Mouse (Mus musculus) E14TG2a.4 (cell line): Measurements from ENCODE around the gene Trip10.

Experiments used
- H3K27me3 ChIP-seq: 2 replicates; pipeline ENCODE4 v1.6.1; 2014; ENCODE audit warnings: low read length, control low read depth; ENCODE audit not compliant: insufficient read depth
- H3K36me3 ChIP-seq: 2 replicates; pipeline ENCODE4 v1.6.1; 2014; ENCODE audit warnings: low read length, control low read depth; ENCODE audit not compliant: insufficient read depth
- H3K4me1 ChIP-seq: replicated peaks from 2 replicates; pipeline ENCODE4 v1.6.1; 2014; ENCODE audit warnings: low read depth, low read length, control low read depth
- H3K4me3 ChIP-seq: replicated peaks from 2 replicates; pipeline ENCODE4 v1.5.1; 2014; ENCODE audit warnings: mild to moderate bottlenecking, low read length
- H3K9me3 ChIP-seq: 2 replicates; pipeline ENCODE4 v1.6.1; 2014; ENCODE audit warnings: low read length, control low read depth
- CTCF ChIP-seq: conservative IDR thresholded peaks from 2 replicates; pipeline ENCODE4 v1.5.1; 2014; ENCODE audit warnings: low read length
- NANOG ChIP-seq: IDR thresholded peaks from 2 replicates; pipeline ENCODE4 v1.6.1; 2014; ENCODE audit warnings: borderline replicate concordance, low read length, mixed read lengths
- POU5F1 ChIP-seq: IDR thresholded peaks from 2 replicates; pipeline ENCODE4 v1.6.1; 2014; ENCODE audit warnings: low read length, borderline replicate concordance

The Trip10 gene

DNA sequence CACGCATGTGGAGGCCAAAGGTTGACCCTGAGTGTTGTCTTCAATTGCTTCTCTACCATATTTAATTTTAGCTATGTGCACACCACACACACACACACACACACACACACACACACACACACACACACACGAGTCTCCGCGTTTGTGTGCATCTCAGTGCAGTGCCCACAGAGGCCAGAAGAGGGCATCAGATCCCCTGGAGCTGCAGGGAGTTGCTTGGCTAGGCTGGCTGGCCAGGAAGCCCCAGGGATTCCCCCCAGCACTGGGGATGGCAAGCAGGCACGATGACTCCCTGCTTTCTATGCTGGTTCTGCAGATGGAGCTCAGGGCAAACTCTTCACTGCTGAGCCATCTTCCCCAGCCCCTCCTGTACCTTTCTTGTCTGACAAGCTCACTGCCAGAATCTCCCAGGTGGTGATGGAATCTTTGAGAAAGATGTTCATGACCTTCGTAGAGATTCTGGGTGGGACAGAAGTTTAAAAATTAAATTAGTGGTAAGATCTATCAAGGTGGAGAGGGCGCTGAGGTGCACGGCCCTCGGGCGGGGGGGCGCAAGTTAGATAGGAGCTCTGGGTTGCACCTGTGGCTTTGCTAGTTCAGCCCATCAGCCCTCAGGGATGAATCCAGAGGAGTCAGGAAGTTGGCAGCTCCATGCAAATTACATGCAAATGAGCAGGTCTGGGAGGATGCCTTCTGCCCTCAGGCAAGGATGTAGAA lies 29.9 kb upstream of the Trip10 start:
- H3K36me3 ChIP-seq = no peaks in the 10 kb centered on the region
- H3K4me1 ChIP-seq = peaks cover 20% of the 10 kb centered on the region
- H3K9me3 ChIP-seq = peaks cover 18% of the 10 kb centered on the region
- peaks cover 36% of the 10 kb centered on the region for H3K27me3 ChIP-seq
- TF ChIP-seq CTCF = peak; percentile 47
- TF ChIP-seq POU5F1 = no peak
- no peak for TF ChIP-seq NANOG
- H3K4me3 ChIP-seq = 0 out of 2 replicates have a peak overlapping the region, but pooled peaks have one; percentile 14

DNA sequence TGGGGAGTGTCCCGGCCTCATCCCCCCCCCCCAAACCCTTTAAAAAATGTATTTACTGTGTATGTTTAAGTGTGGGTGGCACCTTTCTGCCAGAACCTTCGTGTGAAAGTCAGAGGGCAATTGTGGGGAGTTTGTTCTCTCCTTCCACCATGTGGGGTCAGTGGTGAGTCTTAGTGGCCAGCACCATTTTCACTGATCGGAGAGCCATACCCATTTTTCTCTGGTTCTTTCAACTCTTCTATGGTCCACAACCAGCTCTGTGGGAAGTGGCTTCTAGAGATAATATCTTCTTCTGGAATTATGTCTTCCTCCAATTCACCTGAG lies 29.4 kb upstream of the Trip10 start:
- Histone ChIP-seq H3K9me3 (peaks cover 18% of the 10 kb centered on the region), H3K27me3 (peaks cover 37% of the 10 kb centered on the region), H3K4me1 (peaks cover 22% of the 10 kb centered on the region), H3K4me3 (no peak overlapping the region), H3K36me3 (no peaks in the 10 kb centered on the region)
- TF ChIP-seq POU5F1 = no peak
- peak; percentile 12; the same call in 1 of the 2 replicates for TF ChIP-seq CTCF

DNA sequence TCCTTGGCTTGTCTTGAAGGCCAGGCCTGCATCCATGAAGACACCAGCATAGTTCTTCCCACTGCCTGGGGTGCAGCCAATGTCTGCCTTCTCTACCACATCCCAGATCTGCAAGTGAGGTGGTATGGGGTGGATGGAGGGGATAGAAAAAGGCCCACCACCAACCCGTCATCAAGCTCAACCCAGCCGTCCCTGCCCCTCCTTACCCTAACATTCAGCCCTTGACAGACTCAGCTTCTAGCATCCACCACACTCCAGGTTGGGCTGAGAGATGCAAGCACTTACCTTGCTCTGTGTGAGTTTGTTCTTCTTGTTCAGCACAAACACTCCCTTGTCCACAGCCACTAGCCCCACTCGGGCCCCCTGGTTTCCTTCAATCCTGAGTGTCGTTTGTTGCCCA lies 27.3 kb upstream of the Trip10 start:
- Histone ChIP-seq H3K4me1 (peaks cover 16% of the 10 kb centered on the region), H3K27me3 (peaks cover 43% of the 10 kb centered on the region), H3K9me3 (peaks cover 18% of the 10 kb centered on the region), H3K4me3 (no peak overlapping the region), H3K36me3 (no peaks in the 10 kb centered on the region)
- TF ChIP-seq NANOG (no peak), POU5F1 (no peak), CTCF (no peak)

DNA sequence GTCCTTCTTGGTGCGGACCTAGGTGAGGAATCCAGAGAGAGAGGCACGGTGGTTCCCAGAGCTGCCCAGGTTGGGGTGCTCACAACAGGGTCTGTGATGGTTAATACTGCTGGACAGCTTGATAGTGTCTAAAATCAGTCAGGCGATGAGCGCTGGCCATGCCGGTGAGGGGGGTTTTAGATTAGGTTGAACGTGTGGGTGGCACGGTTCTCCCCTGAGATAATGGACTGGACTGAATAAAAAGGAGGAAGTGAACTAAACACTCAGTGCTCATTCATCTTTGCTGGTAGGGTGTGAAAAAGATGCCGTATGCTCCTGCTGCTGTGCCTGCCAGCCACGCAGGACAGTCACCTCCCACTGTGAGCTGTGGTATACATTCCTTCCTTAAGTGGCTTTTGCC lies 25.9 kb upstream of the Trip10 start:
- Histone ChIP-seq H3K27me3 (peaks cover 52% of the 10 kb centered on the region), H3K4me3 (no peak overlapping the region), H3K4me1 (peaks cover 16% of the 10 kb centered on the region), H3K36me3 (no peaks in the 10 kb centered on the region), H3K9me3 (peaks cover 18% of the 10 kb centered on the region)
- no peak for TF ChIP-seq POU5F1
- TF ChIP-seq NANOG = no peak
- no peak for TF ChIP-seq CTCF

DNA sequence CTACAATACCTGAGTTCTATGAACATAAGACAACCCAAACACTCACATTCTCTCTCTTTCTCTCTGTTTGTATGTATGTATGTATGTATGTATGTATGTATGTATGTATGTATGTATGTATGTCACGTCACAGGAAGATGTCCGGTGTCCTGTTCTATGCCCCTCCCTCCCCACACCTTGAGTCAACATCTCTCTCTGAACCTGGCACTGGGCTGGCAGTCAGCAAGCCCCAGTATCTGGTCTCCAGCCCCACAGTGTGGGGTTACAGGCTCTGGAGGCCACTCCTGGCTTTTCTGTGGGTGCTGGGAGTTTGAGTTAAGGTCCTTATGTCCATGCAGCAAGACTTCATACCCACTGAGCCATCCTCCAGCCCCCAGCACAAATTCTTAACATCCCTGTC lies 21.8 kb upstream of the Trip10 start:
- TF ChIP-seq CTCF = no peak
- H3K36me3 ChIP-seq = no peaks in the 10 kb centered on the region
- H3K4me3 ChIP-seq = no peak overlapping the region
- H3K9me3 ChIP-seq = no peaks in the 10 kb centered on the region
- H3K4me1 ChIP-seq = peaks cover 6% of the 10 kb centered on the region
- H3K27me3 ChIP-seq = peaks cover 53% of the 10 kb centered on the region

DNA sequence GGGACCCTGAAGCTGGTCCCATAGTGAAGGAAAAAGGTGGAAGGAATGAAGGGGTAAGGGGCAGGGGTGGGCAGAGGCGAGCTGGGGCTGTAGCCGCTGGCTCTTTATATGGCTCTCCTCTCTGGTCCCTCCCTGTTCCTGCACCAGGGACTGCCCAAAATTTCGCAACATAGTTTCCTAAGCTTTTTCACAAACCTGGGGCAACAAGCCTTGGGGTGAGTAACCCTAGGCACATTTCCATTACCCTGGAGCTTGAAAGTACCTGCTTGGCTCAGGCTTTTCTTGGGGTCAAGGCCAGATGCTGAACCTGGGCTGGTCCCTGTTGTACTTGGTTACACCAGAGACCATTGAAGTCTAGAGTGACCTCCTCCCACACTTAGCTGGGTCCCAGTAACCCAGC lies 21.2 kb upstream of the Trip10 start, which contains the start of gene C3:
C3 (minus strand) TSS at position 123 of the 400 bp plus-strand sequence.
- peaks cover 49% of the 10 kb centered on the region for H3K27me3 ChIP-seq
- H3K4me3 ChIP-seq = no peak within 1 kb of the TSS
- no peaks in the 10 kb centered on the region for H3K36me3 ChIP-seq
- TF ChIP-seq POU5F1 (no peak), NANOG (no peak), CTCF (no peak)
- H3K9me3 ChIP-seq = no peaks in the 10 kb centered on the region
- H3K4me1 ChIP-seq = peaks cover 9% of the 10 kb centered on the region

DNA sequence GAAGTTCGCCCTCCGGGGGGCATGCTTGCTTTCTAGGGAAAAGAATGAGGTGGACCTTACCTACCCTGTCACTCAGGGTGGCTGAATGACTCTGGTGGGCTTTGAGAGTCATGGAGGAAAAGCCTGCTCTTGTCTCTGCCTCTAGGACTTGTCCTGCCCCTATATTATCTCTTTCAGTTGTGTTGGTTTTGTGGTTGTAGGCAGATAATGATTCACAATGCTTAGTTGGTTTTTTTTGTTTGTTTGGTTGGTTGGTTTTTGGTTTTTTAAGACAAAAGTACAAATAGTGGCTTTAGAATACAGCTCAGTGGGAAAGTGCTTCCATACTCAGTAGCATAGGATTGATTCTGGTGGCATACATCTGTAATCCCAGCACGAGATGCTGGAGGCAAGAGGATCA lies 20.4 kb upstream of the Trip10 start:
- Histone ChIP-seq H3K36me3 (no peaks in the 10 kb centered on the region), H3K4me1 (peaks cover 11% of the 10 kb centered on the region), H3K4me3 (no peak overlapping the region), H3K27me3 (peaks cover 41% of the 10 kb centered on the region), H3K9me3 (no peaks in the 10 kb centered on the region)
- no peak for TF ChIP-seq NANOG
- no peak for TF ChIP-seq POU5F1
- no peak for TF ChIP-seq CTCF

DNA sequence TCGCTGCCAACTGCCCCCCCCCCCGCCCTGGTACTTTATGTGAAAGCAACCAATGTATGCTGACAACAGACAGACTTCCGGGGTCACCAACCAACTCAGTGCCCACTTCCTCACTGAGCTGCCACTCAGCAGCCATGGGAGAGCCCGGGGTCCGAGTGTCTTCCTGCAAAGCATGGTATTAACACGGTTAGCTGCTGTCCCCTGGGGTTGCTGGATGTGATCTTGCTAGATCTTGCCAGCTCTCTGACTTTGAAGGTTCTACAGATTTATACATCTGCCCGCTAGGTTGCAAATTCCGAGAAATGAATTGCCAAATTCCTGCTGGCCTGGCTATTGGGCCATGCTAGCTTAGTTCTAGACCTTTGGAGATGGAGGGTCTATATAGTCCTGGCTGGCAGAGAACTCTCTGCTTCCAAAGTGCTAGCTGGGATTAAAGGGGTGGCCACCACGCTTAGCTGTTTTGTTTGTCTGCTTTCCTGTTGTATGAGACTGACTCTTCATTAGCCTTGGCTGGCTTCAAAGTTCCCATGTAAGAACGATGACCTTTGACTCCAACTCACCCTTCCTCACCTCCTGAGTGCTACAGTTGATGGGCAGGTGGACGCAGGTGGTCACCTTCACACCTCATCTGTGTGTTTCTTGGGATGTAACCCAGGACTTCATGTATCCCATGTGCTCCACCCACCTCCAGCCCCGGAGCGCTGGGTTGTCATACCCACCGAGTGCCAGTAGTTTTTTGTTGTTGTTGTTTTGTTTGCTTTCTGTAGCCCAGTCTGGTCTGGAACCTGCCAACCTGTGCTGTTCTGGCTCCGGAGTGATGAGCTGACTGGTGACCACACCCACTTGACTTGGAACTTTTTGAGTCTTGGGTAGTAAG lies 19.2 kb upstream of the Trip10 start:
- peaks cover 10% of the 10 kb centered on the region for H3K36me3 ChIP-seq
- H3K27me3 ChIP-seq = peaks cover 32% of the 10 kb centered on the region
- H3K4me1 ChIP-seq = peaks cover 7% of the 10 kb centered on the region
- TF ChIP-seq CTCF (no peak), NANOG (no peak)
- no peak overlapping the region for H3K4me3 ChIP-seq
- no peaks in the 10 kb centered on the region for H3K9me3 ChIP-seq
